Mouse (Mus musculus) lung, postnatal 0 days (tissue): ENCODE measurements around the gene Olfr763. TPM values are rescaled to one million over a fixed set of nuclear protein-coding genes. Genes with fewer than 3 reads are reported as not detected.
"Not testable (repeated sequence)": the region's sequence is repeated elsewhere in the genome, so short reads cannot be mapped to it uniquely, and the experiment has no call there.

Experiments
- ATAC-seq: fragments of 200-750 bp; cut with Nextera tagmentation; 2 replicates; pipeline ENCODE4 v1.8.0; 2017; ENCODE audit warnings: moderate library complexity
- DNase-seq: peaks from one replicate; pipeline ENCODE4 v3.0.0-alpha.2; 2016; ENCODE audit warnings: low spot score
- H3K27ac ChIP-seq: fragments of 300-500 bp; sonication (generic); 2 replicates; pipeline ENCODE4 v1.5.1; 2014; ENCODE audit warnings: antibody characterized with exemption, mild to moderate bottlenecking, low read length, mixed read lengths
- H3K27me3 ChIP-seq: fragments of 300-500 bp; sonication (generic); replicated peaks from 2 replicates; pipeline ENCODE4 v1.6.1; 2014; ENCODE audit warnings: low read length, mixed read lengths; ENCODE audit not compliant: insufficient read depth
- H3K36me3 ChIP-seq: fragments of 300-500 bp; sonication (generic); 2 replicates; pipeline ENCODE4 v1.6.1; 2014; ENCODE audit warnings: low read length, mixed read lengths; ENCODE audit not compliant: insufficient read depth
- H3K4me1 ChIP-seq: fragments of 300-500 bp; sonication (generic); 2 replicates; pipeline ENCODE4 v1.6.1; 2014; ENCODE audit warnings: antibody characterized with exemption, low read depth, low read length, mixed read lengths; ENCODE audit not compliant: insufficient read depth
- H3K4me2 ChIP-seq: fragments of 300-500 bp; sonication (generic); replicated peaks from 2 replicates; pipeline ENCODE4 v1.6.1; 2014; ENCODE audit warnings: low read depth, mild to moderate bottlenecking, low read length, moderate library complexity, mixed read lengths
- H3K4me3 ChIP-seq: fragments of 300-500 bp; sonication (generic); 2 replicates; pipeline ENCODE4 v1.5.1; 2014; ENCODE audit warnings: low read depth, low read length
- H3K9ac ChIP-seq: fragments of 300-500 bp; sonication (generic); replicated peaks from 2 replicates; pipeline ENCODE4 v1.6.1; 2014; ENCODE audit warnings: low read depth, mild to moderate bottlenecking
- H3K9me3 ChIP-seq: fragments of 300-500 bp; sonication (generic); 2 replicates; pipeline ENCODE4 v1.6.1; 2016; ENCODE audit warnings: low read length, mixed read lengths
- CTCF ChIP-seq: IDR thresholded peaks from 2 replicates; pipeline ENCODE4 v1.5.1; 2016; ENCODE audit warnings: antibody characterized with exemption, mild to moderate bottlenecking
- EP300 ChIP-seq: IDR thresholded peaks from 2 replicates; pipeline ENCODE4 v1.6.1; 2016; ENCODE audit warnings: antibody characterized with exemption, mild to moderate bottlenecking, control low read depth
- WGBS: fragments of 180-500 bp; shearing (Covaris S2); extraction: QIAGEN DNeasy Blood & Tissue Kit; methylation state at CpG from one replicate; pipeline ENCODE4 v1.1.7; 2014; 5-methylcytosine and 5-hydroxymethylcytosine counted together
- polyA plus RNA-seq: library from polyadenylated mRNA; unstranded; fragments of >200 nt; fragmentation: Nextera tagmentation; extraction: Ambion mirVana; gene quantifications from 2 replicates; pipeline ENCODE4 v1.2.1, GENCODE M21; 2015

Olfr763 gene
- polyA plus RNA-seq, 1 experiment from 2014 or later, result not detected

DNA sequence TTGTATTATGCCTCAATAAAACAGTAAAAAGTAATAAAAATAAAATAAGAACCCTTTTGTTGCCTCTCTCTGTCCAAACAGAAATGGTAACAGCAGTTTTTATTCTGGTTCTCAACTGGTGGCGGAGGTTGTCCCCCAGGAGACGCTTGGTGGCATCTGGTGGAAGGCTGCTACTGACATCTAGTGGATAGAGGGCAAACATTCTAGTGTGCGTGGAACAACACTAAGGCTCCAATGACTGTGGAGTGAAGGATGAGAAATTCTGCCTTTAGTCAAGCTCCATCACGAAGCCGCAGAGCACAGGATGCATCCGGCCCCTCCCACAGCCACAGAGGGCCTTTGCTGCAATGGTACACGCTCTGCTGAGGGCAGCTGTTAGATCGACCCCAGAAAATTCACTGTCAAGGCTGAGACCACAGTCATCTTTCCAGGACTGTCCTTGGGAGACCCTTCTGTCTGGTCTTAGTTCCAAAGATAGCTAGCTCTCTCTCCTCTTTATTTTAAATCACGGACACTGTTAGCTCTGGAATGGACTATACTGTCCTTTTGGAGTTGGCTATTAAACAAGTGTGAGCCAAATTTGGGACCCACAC, 33.0 kb upstream of the Olfr763 start:
- WGBS, result 23% methylated on average over 9 of the region's 9 CpGs

DNA sequence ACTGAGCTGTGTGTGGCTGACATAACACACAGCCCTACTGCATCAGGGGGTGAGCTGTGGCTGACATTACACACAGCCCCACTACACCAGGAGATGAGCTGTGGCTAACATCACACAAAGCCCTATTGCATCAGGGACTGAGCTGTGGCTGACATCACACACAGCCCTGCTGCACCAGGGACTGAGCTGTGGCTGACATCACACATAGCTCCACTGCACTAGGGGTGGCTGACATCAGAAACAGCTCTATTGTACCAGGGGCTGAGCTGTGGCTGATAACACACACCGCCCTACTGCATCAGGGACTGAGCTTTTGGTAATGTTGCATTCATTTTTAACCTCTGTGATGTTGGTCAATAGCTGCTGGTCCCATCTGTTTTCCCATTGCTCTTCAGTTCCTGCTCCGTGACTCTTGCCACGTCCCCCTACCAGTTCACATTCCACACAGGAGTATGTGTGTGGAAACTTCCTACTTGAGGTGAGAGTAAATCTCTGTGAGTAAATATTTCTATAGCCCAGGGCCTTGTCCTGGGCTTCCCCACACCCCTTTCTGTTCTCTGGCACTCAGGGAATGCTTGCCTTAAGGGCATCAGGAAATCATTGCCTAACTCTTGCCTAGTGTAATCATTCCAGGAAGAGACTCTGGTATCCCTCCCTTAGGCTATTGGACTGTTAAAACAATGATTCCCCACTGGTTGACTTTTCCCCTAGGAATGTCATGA, 29.8 kb upstream of the Olfr763 start:
- Histone ChIP-seq H3K4me1 (no peaks in the 10 kb centered on the region), H3K9me3 (no peaks in the 10 kb centered on the region), H3K27ac (peak overlapping the region; percentile 38), H3K4me3 (no peak overlapping the region), H3K27me3 (no peaks in the 10 kb centered on the region), H3K9ac (no peak overlapping the region), H3K4me2 (no peak overlapping the region), H3K36me3 (no peaks in the 10 kb centered on the region)
- ATAC-seq (peak; percentile 92), DNase-seq (peak; percentile 90)
- 32% methylated on average over 3 of the region's 3 CpGs for WGBS
- TF ChIP-seq EP300, result peak; percentile 89
- no peak for TF ChIP-seq CTCF

More for the DNA sequence above, 33.0 kb upstream of the Olfr763 start:
- peak; percentile 80 for DNase-seq
- H3K4me2 ChIP-seq, result no peak overlapping the region
- TF ChIP-seq EP300 (no peak), CTCF (peak; percentile 93)
- ATAC-seq, result peak; percentile 61
- no peaks in the 10 kb centered on the region for H3K36me3 ChIP-seq
- no peaks in the 10 kb centered on the region for H3K4me1 ChIP-seq
- H3K4me3 ChIP-seq, result no peak overlapping the region
- H3K27ac ChIP-seq, result no peak overlapping the region
- no peak overlapping the region for H3K9ac ChIP-seq
- no peaks in the 10 kb centered on the region for H3K9me3 ChIP-seq
- no peaks in the 10 kb centered on the region for H3K27me3 ChIP-seq

DNA sequence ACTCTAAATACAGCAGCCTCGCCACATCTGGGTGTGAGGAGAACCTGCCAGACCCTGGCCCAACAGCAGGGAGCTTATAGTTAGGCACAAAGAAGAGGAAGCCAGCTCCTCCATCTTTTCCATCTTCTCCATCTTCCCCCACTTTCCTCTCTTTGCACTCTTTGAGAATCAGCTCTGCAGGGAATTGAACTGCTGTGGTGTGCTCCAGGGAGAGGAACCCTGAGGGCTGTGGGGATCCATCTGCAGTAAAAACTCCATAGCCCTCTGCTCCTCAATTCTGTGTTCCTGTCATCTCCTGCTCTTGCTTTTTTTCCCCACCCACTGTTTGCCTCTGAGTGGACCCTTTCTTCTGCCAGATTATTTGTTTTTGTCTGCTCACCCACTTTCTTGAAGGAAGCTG, 21.5 kb upstream of the Olfr763 start, which contains the start of gene Olfr9:
TSS of gene Olfr9 (plus strand) at position 301 of the 400 bp plus-strand sequence.
- H3K27me3 ChIP-seq, H3K4me2 ChIP-seq, H3K9me3 ChIP-seq, H3K36me3 ChIP-seq, DNase-seq, H3K4me3 ChIP-seq, H3K27ac ChIP-seq, H3K4me1 ChIP-seq, ATAC-seq, H3K9ac ChIP-seq: not testable (repeated sequence)
- 75% methylated on average over 1 of the region's 1 CpGs for WGBS

DNA sequence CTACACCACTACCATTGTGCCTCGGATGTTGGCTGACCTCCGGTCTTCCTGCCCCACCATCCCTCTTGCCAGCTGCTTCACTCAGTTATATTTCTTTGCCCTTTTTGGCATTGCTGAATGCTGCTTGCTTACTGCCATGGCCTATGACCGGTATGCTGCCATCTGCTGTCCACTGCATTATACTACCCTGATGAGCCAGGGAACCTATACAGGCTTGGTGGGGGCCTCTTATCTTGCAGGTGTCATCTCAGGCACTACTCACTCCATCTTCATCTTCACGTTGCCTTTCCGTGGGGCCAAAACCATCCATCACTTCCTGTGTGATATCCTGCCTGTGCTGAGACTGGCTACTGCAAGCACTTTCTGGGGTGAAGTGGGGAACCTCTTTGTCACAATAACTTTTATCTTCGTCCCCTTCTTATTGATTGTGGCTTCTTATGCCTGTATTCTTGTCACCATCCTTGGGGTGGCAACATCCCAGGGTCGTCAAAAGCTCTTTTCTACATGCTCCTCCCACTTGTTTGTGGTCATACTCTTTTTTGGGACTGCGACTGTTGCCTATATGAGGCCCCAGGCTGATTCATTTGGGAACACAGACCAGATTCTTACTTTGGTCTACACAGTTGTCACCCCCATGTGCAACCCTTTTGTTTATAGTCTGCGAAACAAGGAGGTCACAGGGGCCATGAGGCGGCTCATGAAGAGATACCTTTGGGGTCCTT, 20.3 kb upstream of the Olfr763 start:
- not testable (repeated sequence) for H3K9me3 ChIP-seq, H3K27ac ChIP-seq, H3K4me2 ChIP-seq, DNase-seq, H3K4me3 ChIP-seq, H3K27me3 ChIP-seq, ATAC-seq, H3K4me1 ChIP-seq, H3K9ac ChIP-seq, H3K36me3 ChIP-seq
- 47% methylated on average over 7 of the region's 10 CpGs for WGBS

DNA sequence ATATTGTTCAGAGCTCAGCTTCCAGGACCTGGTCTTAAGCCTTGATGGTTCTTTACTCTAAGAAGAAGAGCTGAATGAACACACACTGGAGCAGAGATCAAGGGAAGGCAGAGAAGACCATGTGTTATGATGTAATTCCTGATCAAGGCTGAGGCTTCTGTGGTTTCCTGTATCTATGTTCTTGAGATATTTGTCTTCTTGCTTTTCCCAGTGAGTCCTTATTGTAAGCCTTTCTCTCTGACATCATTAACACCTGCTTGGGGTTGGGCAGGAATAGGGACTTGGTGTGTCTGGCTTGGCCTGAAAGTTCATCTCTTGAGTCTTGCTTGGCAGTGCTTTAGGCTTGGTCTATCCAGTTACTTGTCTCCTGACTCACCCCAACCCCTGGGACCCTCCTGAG, 19.6 kb upstream of the Olfr763 start:
- no peaks in the 10 kb centered on the region for H3K27me3 ChIP-seq
- TF ChIP-seq CTCF (no peak), EP300 (no peak)
- no peaks in the 10 kb centered on the region for H3K9me3 ChIP-seq
- H3K27ac ChIP-seq, result no peak overlapping the region
- no peaks in the 10 kb centered on the region for H3K36me3 ChIP-seq
- ATAC-seq (no peak), DNase-seq (no peak)
- no peak overlapping the region for H3K9ac ChIP-seq
- H3K4me1 ChIP-seq, result no peaks in the 10 kb centered on the region
- no peak overlapping the region for H3K4me2 ChIP-seq
- H3K4me3 ChIP-seq, result no peak overlapping the region

DNA sequence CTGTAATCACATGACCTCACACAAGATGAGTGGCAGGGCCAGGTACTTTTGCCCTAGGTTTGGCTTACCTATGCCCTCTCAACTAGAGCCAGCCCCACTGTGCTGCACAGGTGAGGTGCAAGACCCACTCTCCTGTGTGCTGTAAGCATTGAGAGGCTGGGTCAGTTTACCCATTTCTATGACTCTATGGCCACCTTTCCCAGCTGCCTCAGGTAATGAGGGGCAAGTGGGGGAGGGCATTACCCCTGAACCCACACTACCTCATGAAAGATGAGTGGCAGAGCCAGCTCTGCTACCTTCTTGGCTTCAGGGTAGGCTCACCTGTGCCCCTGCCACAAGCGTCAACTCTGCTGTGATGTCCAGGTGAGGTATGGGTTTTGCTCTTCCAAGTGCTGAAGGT, 14.8 kb upstream of the Olfr763 start:
- DNase-seq (no peak), ATAC-seq (no peak)
- 94% methylated on average over 1 of the region's 1 CpGs for WGBS
- Histone ChIP-seq H3K4me1 (no peaks in the 10 kb centered on the region), H3K9me3 (no peaks in the 10 kb centered on the region), H3K4me2 (no peak overlapping the region), H3K36me3 (no peaks in the 10 kb centered on the region), H3K4me3 (no peak overlapping the region), H3K27ac (no peak overlapping the region), H3K9ac (no peak overlapping the region), H3K27me3 (no peaks in the 10 kb centered on the region)
- TF ChIP-seq CTCF, result no peak
- no peak for TF ChIP-seq EP300
